Mouse (Mus musculus) large intestine, adult 2 months (tissue): ENCODE results near the gene Tmc3. TPM values are rescaled to one million over a fixed set of nuclear protein-coding genes. Genes with fewer than 3 reads are reported as not detected.

Source experiments
- DNase-seq: peaks from one replicate; pipeline ENCODE4 v3.0.0-alpha.2; 2012; ENCODE audit warnings: low read depth, low spot score
- WGBS: fragments of 180-500 bp; shearing (Covaris S2); methylation state at CpG from one replicate; pipeline ENCODE4 v1.1.7; 2018; 5-methylcytosine and 5-hydroxymethylcytosine counted together
- polyA plus RNA-seq: library from polyadenylated mRNA; depleted of rRNA; stranded (reverse); fragments of >200 nt; gene quantifications from 2 replicates; pipeline ENCODE4 v1.2.3, GENCODE M21; 2012; rRNA removed

Tmc3 gene
- 0.24 and 0.32 TPM in 2 replicates for polyA plus RNA-seq

DNA sequence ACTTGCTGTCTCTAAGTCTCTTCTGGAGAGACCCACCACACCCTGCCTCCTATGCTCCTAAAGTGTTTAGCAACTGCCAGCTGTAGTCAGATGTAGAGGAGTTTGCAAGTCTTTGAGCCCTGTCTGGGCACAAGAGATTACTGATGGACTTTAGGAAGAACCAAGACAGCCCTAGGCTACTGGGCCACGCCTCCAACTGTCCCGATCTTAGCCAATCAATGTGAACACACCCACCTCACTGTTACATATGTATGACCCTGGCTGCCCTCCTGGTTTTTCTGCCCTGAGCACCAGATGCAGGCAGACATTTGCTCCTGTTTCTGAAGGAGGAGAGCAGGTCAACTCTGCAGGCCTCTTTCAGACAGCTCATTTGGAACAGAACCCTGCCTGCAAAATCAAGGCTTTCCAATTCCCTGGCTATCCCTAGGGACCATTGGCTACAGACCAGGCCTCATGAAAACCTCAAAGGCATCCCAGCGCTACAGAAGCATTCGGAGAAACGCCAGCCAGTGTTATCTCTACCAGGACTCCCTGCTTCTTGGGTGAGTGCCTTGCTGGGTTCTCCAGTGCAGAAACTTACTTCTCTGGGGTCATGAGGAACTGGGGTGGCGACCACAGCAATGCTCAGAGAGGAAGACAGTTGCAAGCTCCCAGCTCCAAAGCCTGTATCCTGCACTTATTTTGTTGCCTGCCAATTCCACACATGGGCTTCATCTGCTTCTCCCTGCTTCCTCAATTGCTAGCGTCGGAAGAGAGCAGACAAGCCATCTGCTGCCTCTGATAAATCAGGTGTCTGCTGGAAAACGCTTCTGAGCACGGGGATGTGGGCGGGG lies at the start of gene Tmc3:
Gene Tmc3 (plus strand): TSS at position 289 of the 833 bp plus-strand sequence.
- 39% methylated on average over 11 of the region's 11 CpGs for WGBS
- DNase-seq: no peak

DNA sequence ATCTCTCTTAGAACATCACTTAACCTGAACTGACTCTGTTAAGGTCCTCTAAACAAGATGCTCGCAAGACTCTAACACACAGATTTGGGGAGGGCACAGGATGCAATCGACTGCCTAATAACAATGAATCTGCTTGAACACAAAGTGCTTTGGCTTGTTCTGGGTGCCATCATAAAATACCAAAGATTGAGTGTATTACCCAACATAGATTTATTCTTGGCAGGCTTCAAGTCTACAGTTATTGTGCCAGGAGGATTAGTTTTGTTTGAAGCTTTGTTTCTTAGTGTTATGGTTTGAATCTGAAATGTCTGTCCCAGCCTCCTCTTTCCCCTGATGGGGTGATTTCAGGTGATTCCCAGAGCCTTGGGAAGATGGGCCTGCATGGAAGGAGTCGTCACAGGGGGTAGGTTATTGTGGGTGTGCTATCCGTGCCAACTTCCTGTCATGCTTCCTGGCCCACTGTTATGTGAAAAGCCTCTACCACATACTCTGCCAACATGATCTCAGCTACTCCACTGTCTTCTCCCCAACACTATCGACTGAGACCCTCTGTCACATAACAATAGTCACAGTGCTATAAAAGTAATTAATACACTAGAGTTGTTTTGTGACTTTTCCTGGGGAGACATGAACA lies 43.1 kb upstream of the Tmc3 start:
- DNase-seq: no peak
- WGBS: 52% methylated on average over 5 of the region's 5 CpGs

DNA sequence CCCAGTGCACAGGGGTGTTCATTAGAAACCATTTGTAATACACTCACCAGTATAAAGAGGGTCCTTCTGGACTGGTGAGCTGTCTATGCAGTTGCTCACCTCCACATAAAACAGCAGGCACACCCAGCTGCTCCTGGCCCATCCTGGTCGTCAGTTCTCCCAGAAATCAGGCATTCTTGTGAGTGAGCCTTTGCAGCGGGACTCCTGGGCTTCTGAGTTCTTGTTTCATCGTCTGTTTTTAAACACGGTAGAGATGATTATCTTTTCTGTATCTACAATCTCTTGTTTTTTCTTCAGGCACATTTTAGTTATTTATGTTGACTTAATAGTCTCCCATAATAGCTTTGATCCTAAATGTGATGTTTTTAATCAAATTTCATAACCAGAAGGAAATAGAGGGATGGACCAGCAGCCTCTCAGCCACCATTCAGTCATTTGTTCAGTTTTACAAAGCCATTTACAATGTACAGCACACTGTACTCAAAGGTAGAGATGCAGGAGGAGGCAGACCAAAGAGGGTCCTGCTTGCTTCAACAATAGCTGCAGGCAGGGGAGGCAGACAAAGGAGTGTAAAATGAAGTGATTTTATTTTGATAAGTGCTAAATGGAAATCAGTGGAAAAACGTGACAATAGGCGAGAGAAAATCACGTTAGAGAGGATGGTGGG lies 35.9 kb upstream of the Tmc3 start:
- WGBS: 63% methylated on average over 7 of the region's 7 CpGs
- no peak for DNase-seq

DNA sequence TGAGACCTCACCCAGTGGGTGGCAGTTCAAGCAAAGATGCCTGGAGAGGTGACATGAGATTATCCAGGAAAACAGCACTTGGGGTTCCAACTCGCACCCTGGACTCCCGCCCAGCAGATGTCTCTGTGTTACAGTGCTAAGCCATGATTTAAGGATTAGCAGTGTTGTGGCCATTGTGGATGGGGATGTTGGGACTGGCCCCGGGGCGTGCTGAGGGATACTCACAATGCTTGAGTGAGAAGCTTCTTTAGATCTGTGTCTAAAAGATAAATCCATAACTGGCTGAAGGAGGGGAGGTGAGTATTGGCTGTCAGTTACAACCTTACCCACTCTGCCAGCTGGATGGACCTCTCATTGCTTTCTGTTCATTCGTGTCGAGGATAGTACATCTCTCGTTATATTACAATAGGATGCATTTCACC lies 35.4 kb upstream of the Tmc3 start:
- DNase-seq: no peak
- WGBS: 71% methylated on average over 7 of the region's 7 CpGs

DNA sequence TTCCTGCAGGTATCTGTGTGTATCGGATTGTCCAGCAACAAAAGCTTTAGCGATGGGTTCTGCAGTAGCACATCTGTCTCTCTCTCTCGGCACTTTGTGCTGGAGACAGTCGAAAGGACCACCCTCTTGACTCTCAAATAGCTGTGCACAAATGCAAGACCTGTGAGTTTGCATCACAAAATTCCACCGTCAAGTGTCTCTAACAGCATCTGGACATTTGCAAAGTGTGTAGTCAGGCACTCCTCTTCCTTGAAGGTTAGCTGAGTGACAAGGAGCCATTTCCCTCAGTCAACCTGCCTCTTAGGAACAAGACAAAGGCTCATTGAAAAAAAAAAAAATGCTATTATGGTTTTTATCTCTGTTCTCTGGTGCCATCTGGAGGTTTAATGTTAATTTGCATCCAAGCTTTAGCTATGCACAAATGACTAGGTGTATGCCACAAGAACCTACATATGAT lies 34.7 kb upstream of the Tmc3 start:
- DNase-seq: peak; percentile 25
- WGBS: 54% methylated on average over 5 of the region's 5 CpGs

DNA sequence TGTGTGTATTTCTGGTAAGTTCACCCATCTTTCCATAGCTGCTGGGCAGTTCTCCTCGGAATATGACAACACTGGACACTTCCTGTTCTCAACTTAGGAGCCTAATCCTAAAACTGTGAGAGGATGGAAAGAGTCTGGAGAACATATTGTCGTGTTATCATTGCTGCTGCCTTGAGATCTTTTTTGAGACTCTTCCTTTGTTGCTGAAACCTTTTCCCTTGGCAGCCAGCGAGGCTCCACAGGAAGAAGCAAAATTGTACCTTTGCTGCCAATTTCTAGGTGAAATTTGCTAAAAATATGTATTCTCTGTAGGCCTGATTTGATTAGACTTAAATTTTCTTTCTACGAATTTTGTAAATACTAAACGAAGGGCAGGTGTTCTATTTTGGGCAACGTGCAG lies 30.2 kb upstream of the Tmc3 start:
- DNase-seq: no peak
- 74% methylated on average over 6 of the region's 6 CpGs for WGBS

DNA sequence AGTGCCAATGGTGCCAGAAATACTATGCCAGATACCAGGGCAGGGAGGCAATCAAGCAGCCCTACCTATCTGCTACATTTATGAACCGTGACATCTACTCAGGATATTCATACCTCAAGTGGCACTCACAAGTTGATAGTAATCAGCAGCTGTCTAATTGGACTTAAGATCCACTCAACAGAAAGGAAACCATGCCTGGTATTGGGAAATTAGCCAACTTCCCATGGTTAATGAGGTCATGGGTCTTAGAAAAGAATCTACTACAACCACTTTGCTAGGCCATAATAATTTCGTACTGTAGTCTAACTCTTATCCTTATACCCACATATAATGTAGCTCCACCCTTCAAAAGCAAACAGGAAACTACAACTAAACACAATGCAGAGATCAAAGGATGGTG lies 28.2 kb upstream of the Tmc3 start:
- no peak for DNase-seq
- WGBS: 42% methylated on average over 2 of the region's 2 CpGs

DNA sequence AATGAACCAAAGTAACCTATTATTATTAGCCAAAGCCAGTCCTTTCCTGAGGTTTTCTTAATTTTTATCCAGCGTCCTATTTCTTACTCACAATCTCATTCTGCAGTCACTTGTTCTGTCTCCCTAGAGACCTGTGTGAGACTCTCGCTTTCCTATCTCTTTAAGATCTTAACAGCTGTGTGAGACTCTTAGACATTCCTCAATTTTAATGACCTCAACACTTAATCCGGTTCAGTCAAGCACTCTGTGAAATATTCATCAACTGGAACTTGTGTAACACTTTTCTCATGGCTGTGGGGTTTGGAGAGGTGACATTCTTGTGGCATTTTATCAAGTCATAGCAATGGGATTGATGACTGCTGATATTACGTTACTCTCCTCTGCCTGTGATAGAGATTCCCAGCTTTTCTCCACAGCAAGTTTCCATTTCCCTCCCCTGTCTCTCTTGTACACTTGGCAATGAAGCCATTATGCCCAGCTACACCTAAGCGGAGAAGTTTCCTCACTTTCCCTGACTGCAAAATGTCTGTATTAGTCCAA lies 25.9 kb upstream of the Tmc3 start:
- WGBS: 62% methylated on average over 5 of the region's 5 CpGs

DNA sequence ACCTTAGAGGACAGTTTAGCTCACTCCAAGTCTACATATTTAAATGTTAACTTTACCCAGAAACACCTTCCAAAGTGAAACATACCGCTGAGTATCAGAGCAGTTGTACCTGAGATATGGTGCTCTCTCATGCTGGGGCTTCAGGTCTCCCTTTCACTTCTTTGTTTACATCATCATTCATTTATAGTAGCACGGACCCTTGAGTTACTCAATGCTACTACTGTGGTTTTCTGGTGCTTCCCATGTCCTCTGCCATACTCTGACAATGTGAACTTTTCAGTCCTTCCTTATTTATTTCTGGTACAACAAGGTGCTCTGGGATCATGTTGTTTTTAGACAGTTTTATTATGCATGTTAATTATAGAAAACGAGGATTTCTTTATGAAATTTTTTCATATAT lies 25.2 kb upstream of the Tmc3 start:
- no peak for DNase-seq
- WGBS: 73% methylated on average over 3 of the region's 3 CpGs

More for the DNA sequence above, 25.9 kb upstream of the Tmc3 start:
- DNase-seq: no peak

DNA sequence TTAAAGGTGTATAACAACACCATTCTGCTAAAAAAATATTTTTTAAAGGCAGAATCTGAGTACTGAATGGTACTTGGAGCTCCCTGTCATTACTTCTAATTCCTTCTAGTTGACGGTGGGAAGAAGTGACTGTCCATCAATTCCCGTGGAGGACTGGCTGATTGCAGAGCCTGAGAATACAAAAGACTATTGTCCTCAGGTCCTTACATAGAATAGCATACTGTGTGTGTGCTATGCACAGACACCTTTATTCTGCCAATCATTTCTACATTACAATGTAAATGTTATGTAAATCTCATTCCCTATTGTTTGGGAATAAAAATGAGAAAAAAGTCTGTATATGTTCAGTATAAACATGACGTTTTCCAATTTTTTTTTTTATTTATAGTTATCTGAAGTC lies 22.9 kb upstream of the Tmc3 start:
- no peak for DNase-seq
- 30% methylated on average over 3 of the region's 3 CpGs for WGBS

DNA sequence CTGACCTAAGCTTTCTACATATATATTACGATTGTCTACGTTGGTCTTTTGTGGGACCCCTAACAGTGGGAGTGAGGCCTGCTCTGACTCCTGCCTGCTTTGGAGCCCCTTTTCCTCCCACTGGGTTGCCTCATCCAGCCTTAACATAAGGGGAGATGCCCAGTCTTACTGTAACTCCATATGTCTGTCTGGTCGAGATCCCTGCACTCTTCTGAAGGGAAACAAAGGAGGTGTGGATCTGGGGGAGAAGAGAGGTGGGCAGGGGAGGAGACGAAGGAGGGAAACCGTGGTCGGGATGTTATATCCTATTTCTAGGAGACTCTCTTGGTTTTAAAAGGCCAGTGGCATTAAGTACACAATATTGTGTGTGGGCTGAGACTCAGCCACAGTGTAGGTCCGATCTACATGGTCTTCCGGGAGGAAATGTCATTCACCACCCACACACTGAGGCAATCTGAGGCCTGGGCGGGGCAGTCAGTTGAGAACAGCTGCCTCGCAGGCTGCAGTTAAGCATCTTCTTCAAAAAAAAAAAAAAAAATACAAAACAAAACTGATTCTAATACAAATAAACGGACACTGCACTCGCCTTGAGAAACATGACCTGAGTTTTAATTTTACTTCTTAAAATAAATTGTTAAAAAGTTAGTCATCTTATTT lies 20.0 kb upstream of the Tmc3 start:
- no peak for DNase-seq
- 45% methylated on average over 12 of the region's 12 CpGs for WGBS

DNA sequence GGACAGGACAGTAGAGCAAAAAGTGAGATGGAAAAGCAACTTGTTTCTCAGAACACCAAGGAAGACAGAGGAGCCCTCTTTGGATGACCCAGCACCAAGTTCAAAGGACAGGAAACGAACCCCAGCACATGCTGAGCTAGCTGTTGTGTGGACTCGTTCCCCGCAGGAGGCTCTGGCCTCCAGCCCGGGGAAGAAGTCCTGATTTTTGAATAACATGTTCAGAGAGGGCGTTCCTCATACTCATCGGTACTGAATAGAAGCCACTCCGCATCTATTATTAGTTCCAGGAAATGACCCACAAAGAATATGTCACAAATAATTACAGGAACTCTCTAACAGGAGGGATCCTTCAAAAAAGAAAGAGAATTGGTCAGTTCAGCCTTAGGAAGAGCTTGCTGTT lies 18.8 kb upstream of the Tmc3 start:
- no peak for DNase-seq
- WGBS: 30% methylated on average over 7 of the region's 7 CpGs

DNA sequence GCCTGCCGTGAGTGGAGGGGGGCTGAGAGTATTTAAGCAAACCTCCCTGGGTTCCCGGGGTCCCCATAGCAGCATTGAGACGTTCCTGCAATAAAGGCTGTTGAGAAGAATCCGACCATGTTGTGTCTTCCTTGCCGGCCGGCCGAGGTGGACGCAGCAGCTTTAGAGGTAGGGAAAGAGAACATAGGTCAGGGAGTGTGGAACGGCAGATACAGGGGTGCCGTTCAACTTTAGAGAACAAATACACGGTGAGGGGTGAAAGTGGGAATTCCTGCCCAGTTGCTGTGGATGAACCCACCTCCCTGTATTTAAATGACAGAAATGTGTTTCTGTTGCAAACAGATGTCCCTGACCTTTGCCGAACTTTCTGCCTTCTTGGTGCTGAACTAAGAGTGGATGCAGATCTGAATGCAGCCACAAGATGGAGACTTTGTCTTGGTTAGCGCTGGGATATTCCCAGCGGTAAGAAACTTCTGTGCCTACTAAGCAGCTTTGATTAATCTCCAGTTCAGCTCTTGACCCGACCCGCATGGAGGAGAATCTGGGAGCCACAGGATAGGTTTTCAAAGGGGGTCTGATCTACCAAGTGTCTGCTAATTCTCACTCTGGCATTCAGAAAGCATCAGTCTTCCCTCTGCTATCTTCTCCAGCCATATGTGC lies 16.8 kb upstream of the Tmc3 start:
- peak; percentile 13 for DNase-seq
- WGBS: 46% methylated on average over 16 of the region's 16 CpGs

DNA sequence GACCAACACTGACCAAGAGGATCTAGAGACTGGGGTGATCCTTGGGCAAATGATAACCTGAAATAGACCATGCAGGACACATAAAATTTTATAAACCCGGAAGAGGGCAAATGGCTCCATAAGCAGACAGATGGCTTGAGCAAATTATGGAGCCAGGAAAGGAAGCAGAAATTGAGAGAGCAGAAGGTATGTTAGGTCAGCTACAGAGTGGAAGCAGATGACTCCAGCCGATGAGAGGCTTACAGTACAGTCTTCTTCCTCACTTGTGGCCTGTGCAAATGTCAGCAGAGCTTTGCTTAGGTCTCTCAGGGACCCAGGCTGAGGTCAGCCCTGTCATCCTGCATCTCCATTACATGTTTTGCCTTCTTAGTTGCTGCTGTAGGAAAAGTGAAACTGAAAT lies 15.9 kb upstream of the Tmc3 start:
- DNase-seq: no peak
- WGBS: 82% methylated on average over 2 of the region's 2 CpGs

DNA sequence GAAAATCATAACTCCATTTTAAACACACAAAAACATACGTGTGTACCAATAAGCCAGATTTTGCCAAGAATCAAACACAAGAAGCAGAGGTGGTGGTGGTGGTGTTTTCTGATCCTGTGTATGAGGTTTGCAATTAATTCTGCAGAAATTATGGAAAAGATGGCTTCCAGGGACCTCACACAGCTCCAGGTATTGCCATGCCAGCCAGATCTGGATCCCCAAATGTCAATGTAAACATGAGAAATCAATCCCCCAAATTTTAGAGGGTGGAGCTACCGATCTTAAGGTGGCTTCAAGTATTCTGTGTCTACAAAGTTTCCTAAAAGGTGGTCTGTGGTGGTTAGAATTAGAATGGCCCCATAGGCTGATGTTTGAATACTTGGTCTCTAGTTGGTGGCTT lies 15.3 kb upstream of the Tmc3 start:
- no peak for DNase-seq

DNA sequence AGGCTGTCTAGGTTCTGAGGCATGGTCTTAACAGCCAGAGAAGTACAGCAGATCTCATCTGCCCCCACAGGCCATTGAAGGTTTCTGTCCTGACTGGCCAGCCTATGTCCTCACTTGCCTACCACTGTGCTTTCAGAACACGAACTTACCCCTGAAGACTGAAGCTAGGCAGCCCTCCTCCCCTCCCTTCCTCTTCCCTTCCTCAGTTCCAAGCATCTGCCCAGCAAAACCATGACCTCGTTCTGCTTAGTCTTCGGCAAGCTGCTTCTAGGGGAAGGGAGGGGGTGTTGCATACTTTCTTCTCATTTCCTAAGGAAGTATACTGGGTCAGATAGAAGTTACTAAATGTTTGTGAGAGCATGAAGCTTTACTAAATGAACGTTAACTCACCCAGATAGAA lies 13.7 kb upstream of the Tmc3 start:
- 38% methylated on average over 4 of the region's 4 CpGs for WGBS
- DNase-seq: no peak

More for the DNA sequence above, 15.3 kb upstream of the Tmc3 start:
- WGBS: 86% methylated on average over 2 of the region's 2 CpGs

DNA sequence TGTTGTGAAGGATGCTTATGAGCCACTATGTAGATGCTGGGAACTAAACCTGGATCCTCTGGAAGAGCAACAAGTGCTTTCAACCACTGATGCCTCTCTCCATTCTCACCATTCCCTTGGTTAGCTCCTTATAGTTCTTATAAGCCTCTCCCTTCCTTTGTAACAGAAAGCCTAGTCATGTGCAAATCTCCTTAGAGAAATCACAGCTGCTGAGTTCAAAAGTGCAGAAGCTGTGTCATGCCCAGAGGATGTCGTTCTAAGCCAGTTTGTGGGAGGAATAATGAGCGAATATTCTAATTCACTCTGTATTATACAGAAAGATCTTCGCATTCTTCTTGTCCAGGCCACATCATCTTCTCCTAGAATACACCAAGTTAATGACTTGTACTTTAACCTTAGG lies 12.8 kb upstream of the Tmc3 start:
- 61% methylated on average over 3 of the region's 3 CpGs for WGBS

DNA sequence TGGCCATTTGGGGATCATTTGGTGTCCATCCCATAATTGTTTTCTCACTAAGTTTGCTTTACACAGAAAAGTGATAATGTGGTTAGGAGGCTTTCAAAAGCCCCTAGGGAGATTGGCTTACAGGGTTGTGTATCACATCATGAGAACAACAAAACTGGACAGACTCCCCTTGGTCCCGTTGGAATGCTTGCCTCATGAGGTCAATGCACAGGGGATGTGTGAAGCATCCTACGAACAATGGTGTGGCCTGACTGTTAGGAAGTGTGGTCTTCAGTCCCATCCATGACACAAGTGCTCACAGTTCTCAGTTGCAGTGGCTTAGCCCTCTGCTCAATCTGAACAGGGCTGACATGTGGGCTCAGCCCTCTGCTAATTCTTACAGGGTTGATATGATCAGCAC lies 12.3 kb upstream of the Tmc3 start:
- no peak for DNase-seq
- WGBS: 70% methylated on average over 2 of the region's 2 CpGs

More for the DNA sequence above, 12.8 kb upstream of the Tmc3 start:
- no peak for DNase-seq

DNA sequence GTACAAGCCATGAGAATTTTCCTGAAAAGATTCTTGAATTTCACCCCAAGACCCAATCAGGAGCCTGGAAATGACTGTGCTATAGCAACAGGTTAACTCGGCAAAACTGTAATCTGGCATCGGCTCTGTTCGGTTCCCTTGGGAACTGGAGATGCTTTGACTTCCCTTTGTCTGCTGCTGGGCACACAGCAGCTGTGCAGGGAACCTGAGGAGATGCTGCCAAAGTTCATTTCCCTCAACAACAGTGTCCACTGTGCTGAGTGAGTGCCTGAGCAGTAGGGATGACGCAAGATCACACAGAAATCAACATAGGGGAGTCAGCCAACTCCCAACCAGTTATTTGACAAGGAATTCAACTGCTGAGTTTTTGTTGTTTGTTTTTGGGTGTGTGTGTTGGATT lies 3.8 kb upstream of the Tmc3 start:
- DNase-seq: no peak
- WGBS: 15% methylated on average over 4 of the region's 4 CpGs
